14 mouse cellular contexts compared by ENCODE assay signal in genomic region chr6:18639712-18640383, GRCm38 (mm10).
A peak's percentile ranks its signal among the peaks of the same experiment; 100 is the strongest.
DNase-seq lines count a peak whose midpoint lies in the region; ATAC-seq lines count a peak whose summit lies in the region.
"Had no signal": no experiment of that assay in that cellular context is flagged by ENCODE, and none has a peak within 500 bp of the region (broad histone marks: within the 10 kb centered on the region; RNA-seq: fewer than 3 reads in every experiment).

No protein-coding gene starts in this region.

- no peaks in the 10 kb centered on the region for H3K36me3 ChIP-seq in hindbrain, embryonic 15.5 days
- H3K36me3 ChIP-seq: liver, embryonic 15.5 days had no signal

- H3K27ac ChIP-seq in hindbrain, embryonic 15.5 days (replicated peaks): no peak overlapping the region
- H3K27ac ChIP-seq: liver, embryonic 15.5 days; stomach, postnatal 0 days had no signal

- peak; percentile 74 for ATAC-seq in hindbrain, embryonic 15.5 days (ENCODE audit: low FRiP score, low read depth)
- ATAC-seq: CD4-positive, CD25-positive, alpha-beta regulatory T cell, adult 4 months; forebrain, embryonic 16.5 days had no signal

- no peak overlapping the region for H3K4me3 ChIP-seq in hindbrain, embryonic 15.5 days
- H3K4me3 ChIP-seq: liver, embryonic 15.5 days had no signal

- no peak overlapping the region for H3K4me2 ChIP-seq in hindbrain, embryonic 15.5 days
- H3K4me2 ChIP-seq: liver, embryonic 15.5 days had no signal

- no peaks in the 10 kb centered on the region for H3K4me1 ChIP-seq in hindbrain, embryonic 15.5 days (replicated peaks)
- H3K4me1 ChIP-seq: liver, embryonic 15.5 days had no signal

- H3K9me3 ChIP-seq in hindbrain, embryonic 15.5 days: no peaks in the 10 kb centered on the region
- H3K9me3 ChIP-seq: liver, embryonic 15.5 days had no signal

- intact Hi-C loops in left cerebral cortex, postnatal 4 days (cut with DNase I): no loop called here
- intact Hi-C loops in heart, postnatal 10 days (cut with DNase I): no loop called here

- DNase-seq in layer of hippocampus, adult 11-12 months (ENCODE audit: low spot score): peak; percentile 61
- DNase-seq in layer of hippocampus, postnatal 25 days (ENCODE audit: extremely low spot score in 1 of 2, low spot score in 1 of 2): no peak
- peak; percentile 54 for DNase-seq in cerebellum, adult 11 months
- DNase-seq in left cerebral cortex, postnatal 4 days: peak; percentile 41
- no peak for DNase-seq in kidney, postnatal 14 days
- DNase-seq in heart, adult 11 months: no peak
- no peak for DNase-seq in heart, postnatal 10 days
- DNase-seq: embryo, embryonic 11 days; kidney, postnatal 25 days had no signal

- 8% methylated on average over 3 of the region's 3 CpGs for WGBS in hindbrain, embryonic 15.5 days

- no peak overlapping the region for H3K9ac ChIP-seq in hindbrain, embryonic 15.5 days
- H3K9ac ChIP-seq: liver, embryonic 15.5 days had no signal

- H3K27me3 ChIP-seq in hindbrain, embryonic 15.5 days: no peaks in the 10 kb centered on the region
- H3K27me3 ChIP-seq: liver, embryonic 15.5 days had no signal

Comparison
In these comparisons a context has a peak if more than half of its experiments do, and no peak if none do; other contexts are left out.
1. DNase-seq: peak in layer of hippocampus, adult 11-12 months (single experiment), cerebellum, adult 11 months (single experiment) and left cerebral cortex, postnatal 4 days (single experiment); none in layer of hippocampus, postnatal 25 days (0 of 2), kidney, postnatal 14 days (single experiment), heart, adult 11 months (single experiment) and heart, postnatal 10 days (0 of 2).